Mouse (Mus musculus): ENCODE measurements at regions not wholly inside any gene's neighbourhood (a gene's known extent, or its start where the extent isn't known, plus 50 kb on each side); places are given as distances from the start of the nearest gene placed in this dataset.

GRCm38 (mm10) chrX:92786814-92787213, 187.4 kb upstream of the Mageb18 start:
- TF ChIP-seq CTCF (IDR thresholded peaks at IDR 0.05; ENCODE audit: low read depth) (no peak), EP300 (optimal IDR thresholded peaks at IDR 0.05) (no peak)

Measured in stomach, postnatal 0 days (tissue).